Mouse (Mus musculus) layer of hippocampus, postnatal 25 days (tissue): ENCODE results near the gene Gm21970. TPM values are rescaled to one million over a fixed set of nuclear protein-coding genes. Genes with fewer than 3 reads are reported as not detected.
A peak's percentile ranks its signal among the peaks of the same experiment; 100 is the strongest.

ENCODE experiments used
- DNase-seq, 2 experiments: peaks; one replicate each; pipeline ENCODE4 v3.0.0; 2022; ENCODE audit warnings: mixed read lengths in 2 of 2, low spot score in 1 of 2; ENCODE audit errors: extremely low spot score in 1 of 2
- total RNA-seq, 2 experiments: library from RNA; stranded (reverse); gene quantifications; 2 replicates each; pipeline ENCODE4 v1.2.3; 2021

Gene Gm21970
- total RNA-seq, 2 experiments from 2014 or later = not detected

DNA sequence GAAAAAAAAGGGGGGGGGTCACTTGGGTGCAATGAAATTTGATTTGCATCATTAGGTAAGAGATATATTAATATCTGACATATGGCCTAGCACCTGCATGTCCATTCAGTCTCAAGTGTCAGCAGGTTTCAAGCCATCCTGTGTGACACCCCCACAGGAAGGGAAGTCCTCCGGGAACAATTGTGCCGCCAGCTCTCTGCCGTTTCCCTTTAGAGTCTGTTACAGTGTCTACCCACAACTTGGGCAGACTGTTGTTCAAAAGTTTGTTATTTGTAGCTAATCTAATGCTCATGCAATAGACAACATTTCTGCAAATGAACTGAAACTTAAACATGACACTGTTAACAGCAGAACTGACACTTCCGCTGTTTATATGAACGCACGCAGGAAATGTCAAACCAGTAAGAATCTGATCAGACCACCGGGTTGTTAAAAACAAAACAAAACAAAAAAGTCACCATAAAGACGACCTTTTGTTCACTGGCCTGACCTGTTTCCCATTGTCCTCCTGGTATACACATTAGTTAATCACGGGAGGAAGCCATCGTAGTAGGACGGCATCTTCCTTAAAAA is 69.6 kb downstream of the Gm21970 start:
- DNase-seq = no peak

DNA sequence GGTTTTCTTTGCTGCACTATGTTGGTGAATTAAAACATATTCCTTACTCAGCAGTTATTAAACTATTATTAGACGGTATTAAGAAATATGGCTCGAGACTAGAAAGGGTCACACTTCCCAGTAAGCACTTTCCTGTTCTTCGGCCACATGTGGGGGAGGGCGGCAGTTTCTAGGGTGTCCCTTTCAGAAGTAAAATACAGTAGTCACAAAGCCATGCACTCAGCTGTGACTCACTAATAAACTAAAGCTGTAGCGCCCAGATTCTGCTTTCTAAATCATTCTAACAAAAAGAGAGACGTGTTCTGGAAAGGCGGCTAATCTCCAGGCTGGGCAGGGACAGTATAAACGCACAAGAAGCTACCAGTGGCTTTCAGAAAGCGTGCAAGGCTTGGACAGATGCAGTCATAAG is 70.3 kb downstream of the Gm21970 start:
- no peak for DNase-seq

GRCm38 (mm10) chr16:91462644-91463043 is 71.1 kb downstream of the Gm21970 start:
- DNase-seq = no peak

DNA sequence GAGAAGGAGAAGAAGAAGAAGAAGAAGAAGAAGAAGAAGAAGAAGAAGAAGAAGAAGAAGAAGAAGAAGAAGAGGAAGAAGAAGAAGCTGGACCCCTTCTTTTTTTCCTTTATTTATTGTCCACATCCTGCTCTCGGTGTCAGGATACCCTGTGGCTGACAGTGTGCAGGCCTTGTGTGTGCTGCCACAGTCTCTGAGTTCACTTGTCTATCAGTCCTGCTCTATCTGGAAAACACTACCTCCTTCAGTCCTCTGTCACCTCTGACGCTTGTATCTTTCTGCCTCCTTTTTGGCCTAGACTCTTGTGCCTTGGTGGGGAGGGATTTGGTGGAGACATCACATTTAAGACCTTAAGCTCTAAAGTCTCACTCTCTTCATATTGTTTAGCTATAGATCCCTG is 71.9 kb downstream of the Gm21970 start:
- no peak for DNase-seq

GRCm38 (mm10) chr16:91463836-91464400 is 72.4 kb downstream of the Gm21970 start:
- no peak for DNase-seq

- peak; percentile 60 to 71 for DNase-seq
These were observed 73.3 kb downstream of the Gm21970 start for GRCm38 (mm10) chr16:91464594-91465504.

- DNase-seq = no peak
These were observed 74.2 kb downstream of the Gm21970 start for GRCm38 (mm10) chr16:91465505-91466240.

- DNase-seq = no peak
These were observed 75.0 kb downstream of the Gm21970 start for GRCm38 (mm10) chr16:91466566-91466965.

Other genes starting within 250 kb of the Gm21970 start
- 10 to 100 TPM; 37.2 to 38.6 TPM for gene Olig2, start 166.3 kb upstream of the Gm21970 start, total RNA-seq
- 100 to 1,000 TPM; 160 to 181 TPM for gene Olig1, start 121.9 kb upstream of the Gm21970 start, total RNA-seq
- gene Ifnar2, start 18.9 kb upstream of the Gm21970 start, total RNA-seq = 10 to 100 TPM; 23.8 TPM
- gene Il10rb, start 14.4 kb downstream of the Gm21970 start, total RNA-seq = 10 to 100 TPM in 1 of 2 experiments, 1 to 10 TPM in 1; 9.7 to 11.2 TPM
- 10 to 100 TPM; 48.8 to 55.6 TPM for gene Ifnar1, start 93.5 kb downstream of the Gm21970 start, total RNA-seq
- 10 to 100 TPM; 61.5 to 71.9 TPM for gene Ifngr2, start 155.4 kb downstream of the Gm21970 start, total RNA-seq
- 100 to 1,000 TPM; 105 to 120 TPM for gene Tmem50b, start 206.1 kb downstream of the Gm21970 start, total RNA-seq
- gene Dnajc28, start 227.3 kb downstream of the Gm21970 start, total RNA-seq = 10 to 100 TPM in 1 of 2 experiments, 1 to 10 TPM in 1; 8.2 to 10.3 TPM